Mouse (Mus musculus) adrenal gland, postnatal 25 days (tissue): ENCODE results near the gene Ttc23. TPM values are rescaled to one million over a fixed set of nuclear protein-coding genes. Genes with fewer than 3 reads are reported as not detected.
A peak's percentile ranks its signal among the peaks of the same experiment; 100 is the strongest.

ENCODE experiments used
- DNase-seq: peaks from one replicate; pipeline ENCODE4 v3.0.0; 2021; ENCODE audit warnings: mixed read lengths
- total RNA-seq: library from RNA; stranded (reverse); gene quantifications from 2 replicates; pipeline ENCODE4 v1.2.3, GENCODE M21; 2021

The Ttc23 gene
- total RNA-seq, 1 experiment from 2014 or later: 45.0 TPM

- no peak for DNase-seq
Measured at GRCm38 (mm10) chr7:67645681-67646014, 1.6 kb upstream of the Ttc23 start.

DNA sequence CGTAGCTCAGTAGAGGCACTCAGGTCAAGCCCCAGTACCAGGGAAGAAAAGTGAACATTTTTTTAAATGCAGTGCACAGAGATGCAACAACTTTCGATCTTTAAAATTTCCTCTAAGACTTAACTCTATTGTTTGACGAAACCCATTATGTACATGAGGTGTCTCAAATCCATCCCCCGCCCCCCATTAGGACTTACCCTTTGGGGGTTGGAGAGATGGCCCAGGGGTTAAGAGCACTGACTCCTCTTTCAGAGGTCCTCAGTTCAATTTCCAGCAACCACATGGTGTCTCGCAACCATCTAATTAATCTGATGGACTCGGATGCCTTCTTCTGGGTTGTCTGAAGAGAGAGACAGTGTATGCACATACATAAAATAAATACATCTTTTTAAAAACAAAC is 1.1 kb upstream of the Ttc23 start:
- DNase-seq: no peak

- DNase-seq: peak; percentile 28
Measured at GRCm38 (mm10) chr7:67648376-67648775, 1.2 kb downstream of the Ttc23 start.

DNA sequence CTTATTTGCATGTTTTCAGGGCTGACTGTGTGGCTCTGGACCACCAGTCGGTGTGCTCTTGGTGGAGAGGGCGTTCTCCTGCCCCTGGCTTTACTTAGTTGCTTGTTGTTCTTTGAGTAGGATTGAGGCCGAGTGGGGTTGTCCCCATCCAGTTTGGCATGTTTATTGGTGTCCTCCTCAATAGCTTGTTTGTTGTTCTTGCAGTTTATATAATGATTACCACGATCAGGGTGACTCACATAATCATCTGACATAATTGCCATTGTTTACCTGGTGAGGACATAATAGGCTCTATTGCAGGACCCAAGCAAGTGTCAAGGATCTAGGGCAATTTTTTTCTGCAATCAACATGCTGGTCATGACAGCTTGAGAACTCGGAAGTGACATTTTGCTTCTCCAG is 5.0 kb downstream of the Ttc23 start:
- DNase-seq: no peak

DNA sequence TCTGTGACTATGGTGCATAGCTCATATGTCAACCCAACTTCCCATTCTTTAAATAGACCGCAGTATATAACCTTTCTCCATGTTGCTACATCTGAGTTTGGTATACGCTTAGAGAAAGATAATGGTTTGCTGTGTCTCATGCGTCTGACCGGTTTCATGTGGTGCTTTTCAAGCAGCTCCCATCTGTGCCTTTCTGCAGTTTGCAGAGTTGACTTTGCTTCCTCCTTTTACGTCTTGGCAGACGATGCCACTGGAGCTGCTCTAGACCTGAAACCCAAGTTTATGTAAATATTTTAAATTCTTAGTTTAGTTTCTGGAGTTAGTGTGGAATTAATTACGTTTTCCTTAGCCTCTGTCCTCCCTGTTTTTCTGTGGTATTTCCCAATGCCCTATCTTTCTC is 7.5 kb downstream of the Ttc23 start:
- DNase-seq: no peak

DNA sequence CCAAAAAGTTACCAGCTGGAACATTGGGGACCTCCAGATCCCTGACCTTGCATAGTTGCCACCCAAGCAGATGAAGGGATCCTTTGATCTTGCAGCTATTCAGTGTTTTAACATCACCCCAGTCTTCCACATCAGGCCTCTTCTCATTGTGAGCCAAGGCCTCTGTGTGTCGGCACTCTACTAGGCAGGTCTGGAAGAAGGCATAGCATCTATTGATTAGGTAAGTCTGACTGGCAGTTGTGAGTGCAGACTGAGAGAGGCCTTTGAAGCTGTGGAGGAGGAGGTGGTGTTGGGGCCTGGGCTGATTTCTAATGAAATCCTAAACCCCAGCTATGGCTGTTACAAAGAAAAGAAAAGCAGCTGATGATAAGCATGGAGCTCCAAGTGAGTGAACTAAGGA is 8.0 kb downstream of the Ttc23 start:
- DNase-seq: no peak

- DNase-seq: no peak
Measured at GRCm38 (mm10) chr7:67658110-67658509, 10.9 kb downstream of the Ttc23 start.

DNA sequence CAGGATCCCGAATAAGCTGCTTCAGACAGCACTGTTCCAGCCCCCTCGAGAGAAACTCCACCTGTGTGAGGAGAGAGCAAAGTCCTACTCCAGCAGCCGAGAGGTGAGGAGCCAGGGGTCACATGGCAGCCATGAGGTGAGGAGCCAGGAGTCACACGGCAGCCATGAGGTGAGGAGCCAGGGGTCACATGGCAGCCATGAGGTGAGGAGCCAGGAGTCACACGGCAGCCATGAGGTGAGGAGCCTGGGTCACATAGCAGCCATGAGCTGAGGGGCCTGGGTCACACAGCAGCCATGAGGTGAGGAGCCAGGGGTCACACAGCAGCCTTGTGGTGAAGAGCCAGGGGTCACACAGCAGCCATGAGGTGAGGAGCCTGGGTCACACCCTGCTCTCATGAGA is 15.2 kb downstream of the Ttc23 start:
- no peak for DNase-seq

DNA sequence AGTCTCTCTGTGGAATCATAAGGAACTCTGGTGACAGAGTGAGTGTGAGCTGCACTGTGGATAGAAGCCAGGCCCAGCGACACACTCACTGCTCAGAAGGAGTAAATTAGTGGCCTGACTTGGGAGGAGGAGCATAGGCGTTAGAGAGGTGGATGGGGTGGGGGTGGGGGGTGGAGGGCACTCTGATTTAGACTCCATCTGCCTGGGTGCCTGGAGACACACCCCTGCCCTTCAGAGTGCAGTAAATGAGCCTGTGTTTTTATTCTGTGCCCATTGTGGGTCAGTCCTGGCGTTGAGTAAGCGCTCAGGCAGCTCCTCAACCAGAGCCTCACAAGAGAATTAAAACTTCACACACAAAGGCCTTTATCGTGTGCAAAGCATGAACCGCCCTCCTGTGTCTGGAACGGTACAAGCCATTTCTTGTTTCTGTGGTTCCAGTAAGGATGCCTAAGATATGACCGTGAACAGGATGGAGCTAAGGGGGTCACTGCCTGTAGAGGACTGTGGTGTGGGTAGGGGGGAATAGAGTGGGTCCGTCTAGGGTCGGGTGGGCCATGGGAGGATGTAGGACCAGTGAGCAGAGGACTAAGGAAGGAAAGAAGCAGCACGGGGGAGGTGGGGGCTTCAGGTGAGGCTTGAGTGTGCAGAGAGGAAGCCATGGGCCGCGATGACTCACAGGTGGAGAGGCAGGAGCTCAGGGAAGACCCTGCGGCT is 16.9 kb downstream of the Ttc23 start:
- no peak for DNase-seq

DNA sequence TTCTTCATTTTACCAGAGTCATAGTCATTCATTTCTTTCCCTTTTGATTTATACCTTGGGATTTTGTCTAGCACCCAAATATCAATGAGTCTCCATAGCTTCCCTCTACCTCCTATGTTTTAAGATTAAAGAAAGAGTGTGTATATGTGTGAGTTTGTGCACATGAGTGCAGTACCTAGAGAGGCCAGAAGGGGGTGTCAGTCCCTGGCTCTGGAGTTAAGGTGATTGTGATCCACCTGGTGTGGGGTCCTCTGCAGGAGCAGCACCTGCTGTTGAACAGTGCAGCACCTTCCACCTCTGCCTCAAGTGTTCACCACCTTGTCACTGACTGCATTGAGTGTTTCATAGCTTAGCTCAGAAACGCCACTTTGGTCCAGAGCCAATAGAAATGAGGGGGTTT is 23.8 kb downstream of the Ttc23 start:
- DNase-seq: no peak

- peak; percentile 95 for DNase-seq
Measured at GRCm38 (mm10) chr7:67672650-67673049, 25.4 kb downstream of the Ttc23 start.

DNA sequence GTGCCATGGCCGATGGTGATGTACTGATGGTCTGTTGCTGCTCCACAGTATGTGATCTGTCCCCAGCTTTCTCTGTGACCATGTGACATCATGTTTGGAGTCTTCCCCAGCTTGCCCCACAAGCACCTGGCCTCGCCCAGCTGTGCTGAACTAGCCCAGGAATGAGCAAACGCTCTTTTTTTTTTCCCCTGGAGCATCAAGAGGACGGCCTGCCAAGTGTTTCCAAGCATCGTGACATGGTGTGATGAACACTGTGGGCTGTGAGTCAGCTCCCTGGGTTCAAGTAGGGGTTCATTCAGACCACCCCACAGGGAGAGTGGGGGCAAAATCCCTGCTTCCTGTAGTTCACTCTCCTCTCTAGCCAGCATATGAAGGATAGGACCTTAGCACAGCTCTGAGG is 26.4 kb downstream of the Ttc23 start:
- DNase-seq: no peak

- DNase-seq: no peak
Measured at GRCm38 (mm10) chr7:67678878-67679499, 31.8 kb downstream of the Ttc23 start.

DNA sequence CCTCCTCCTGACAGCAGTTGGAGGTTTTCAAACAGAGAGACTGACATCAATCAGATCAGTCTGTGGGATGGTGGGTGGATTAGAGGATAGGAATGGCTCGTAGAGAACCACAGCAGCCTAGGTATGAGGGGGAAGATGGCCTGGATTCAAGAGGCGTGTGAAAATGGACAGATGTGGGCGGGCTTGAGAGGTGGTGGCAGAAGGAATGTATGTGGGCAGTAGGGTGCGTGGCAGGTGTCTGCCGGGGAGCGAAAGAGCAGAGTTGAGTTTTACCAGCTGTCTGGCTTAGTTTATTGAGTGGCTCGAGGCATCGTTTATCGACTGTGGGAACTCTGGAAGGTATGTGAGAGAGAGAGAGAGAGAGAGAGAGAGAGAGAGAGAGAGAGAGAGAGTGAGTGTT is 33.9 kb downstream of the Ttc23 start:
- DNase-seq: no peak

- DNase-seq: no peak
Measured at GRCm38 (mm10) chr7:67683006-67683405, 35.8 kb downstream of the Ttc23 start.

DNA sequence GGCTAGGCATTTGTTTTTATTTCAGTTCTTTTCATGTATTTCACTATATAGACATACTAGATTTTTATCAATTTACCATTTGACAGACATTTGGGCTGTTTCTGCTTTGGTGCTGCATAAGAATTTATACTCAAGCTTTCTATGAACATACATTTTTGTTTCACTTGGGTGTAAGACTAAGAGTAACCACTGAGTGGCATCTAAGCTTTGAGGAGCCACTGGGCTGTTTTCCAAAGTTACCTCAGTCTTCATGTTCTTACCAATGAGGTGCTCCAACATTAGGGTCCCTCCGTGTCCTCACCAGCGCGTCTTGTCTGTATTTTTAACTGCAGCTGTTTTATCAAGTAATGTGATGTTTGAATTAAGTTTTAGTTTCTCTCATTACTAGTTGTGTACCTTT is 39.3 kb downstream of the Ttc23 start:
- no peak for DNase-seq

DNA sequence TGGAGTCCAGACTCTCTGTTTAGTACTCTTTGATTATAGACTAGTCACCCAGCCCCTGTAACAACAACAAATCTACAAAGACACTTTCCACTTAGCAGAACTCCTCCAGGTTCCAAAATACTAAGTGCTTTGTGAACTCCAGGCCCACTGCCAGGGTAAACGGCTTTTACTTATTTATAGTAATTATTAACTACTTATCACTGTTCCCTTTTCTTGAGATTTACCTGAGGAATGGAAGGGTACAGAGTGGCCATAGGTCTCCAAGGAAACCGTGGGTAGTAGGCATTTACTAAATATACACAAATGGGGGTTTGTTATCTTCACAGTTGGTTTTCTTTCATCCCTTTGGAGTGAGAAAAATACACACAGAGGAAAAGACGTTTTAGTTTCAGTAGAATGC is 41.1 kb downstream of the Ttc23 start:
- no peak for DNase-seq

- no peak for DNase-seq
Measured at GRCm38 (mm10) chr7:67689793-67690192, 42.6 kb downstream of the Ttc23 start.

DNA sequence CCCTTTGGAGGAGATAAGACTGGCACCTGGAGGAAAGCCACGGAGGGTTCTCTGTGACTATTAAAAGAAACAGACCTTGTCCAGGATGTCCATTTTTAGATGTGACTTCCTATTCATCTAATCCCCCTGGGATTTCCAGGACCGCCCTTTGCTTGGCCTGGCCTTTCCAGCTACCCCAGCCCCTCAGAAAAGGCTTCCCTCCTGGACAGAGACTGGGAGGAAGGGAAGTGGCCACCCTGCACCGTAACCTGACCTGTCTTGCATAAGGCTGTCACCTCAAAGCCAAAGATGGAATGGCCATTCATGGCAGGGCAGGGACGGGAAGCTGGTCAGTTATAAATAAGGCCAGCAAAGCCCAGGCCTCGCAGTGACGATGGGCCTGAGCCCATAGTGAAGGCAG is 43.8 kb downstream of the Ttc23 start:
- DNase-seq: no peak

DNA sequence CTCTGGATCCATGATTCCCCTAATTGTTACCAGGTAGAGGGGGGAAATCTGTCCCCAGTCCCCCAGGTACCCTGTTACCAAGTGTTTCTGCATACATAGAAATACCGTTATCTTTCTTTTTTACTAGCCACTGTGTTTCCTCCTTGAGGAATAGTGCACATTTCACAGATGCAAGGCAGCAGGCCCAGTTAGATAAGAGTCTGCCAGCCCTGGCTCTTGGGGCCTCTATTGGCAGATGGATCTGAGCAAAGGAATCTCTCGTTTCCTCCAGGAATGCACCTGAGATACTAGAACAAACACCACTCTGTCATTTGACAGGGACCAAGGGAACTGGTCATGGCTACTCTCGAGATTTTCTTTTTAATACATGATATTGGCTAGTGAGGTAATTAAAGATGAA is 44.9 kb downstream of the Ttc23 start:
- no peak for DNase-seq

GRCm38 (mm10) chr7:67692791-67693538 is 45.8 kb downstream of the Ttc23 start:
- DNase-seq: no peak

GRCm38 (mm10) chr7:67695906-67696305 is 48.7 kb downstream of the Ttc23 start:
- DNase-seq: no peak

GRCm38 (mm10) chr7:67697892-67698630 is 50.9 kb downstream of the Ttc23 start:
- no peak for DNase-seq
